Mouse (Mus musculus) testis, adult 2 months (tissue): ENCODE results near the gene Agl.

ENCODE experiments used
- CTCF ChIP-seq: fragments of 200-500 bp; IDR thresholded peaks from 2 replicates; pipeline ENCODE4 v1.5.1; 2012; ENCODE audit warnings: low read depth, mild to moderate bottlenecking, inconsistent platforms, low read length, moderate library complexity; ENCODE audit not compliant: control insufficient read depth, insufficient read depth, insufficient replicate concordance
- POLR2A ChIP-seq: fragments of 200-500 bp; IDR thresholded peaks from 2 replicates; pipeline ENCODE4 v1.6.1; 2012; ENCODE audit warnings: low read depth, mild to moderate bottlenecking, inconsistent platforms, low read length, moderate library complexity; ENCODE audit not compliant: control insufficient read depth

DNA sequence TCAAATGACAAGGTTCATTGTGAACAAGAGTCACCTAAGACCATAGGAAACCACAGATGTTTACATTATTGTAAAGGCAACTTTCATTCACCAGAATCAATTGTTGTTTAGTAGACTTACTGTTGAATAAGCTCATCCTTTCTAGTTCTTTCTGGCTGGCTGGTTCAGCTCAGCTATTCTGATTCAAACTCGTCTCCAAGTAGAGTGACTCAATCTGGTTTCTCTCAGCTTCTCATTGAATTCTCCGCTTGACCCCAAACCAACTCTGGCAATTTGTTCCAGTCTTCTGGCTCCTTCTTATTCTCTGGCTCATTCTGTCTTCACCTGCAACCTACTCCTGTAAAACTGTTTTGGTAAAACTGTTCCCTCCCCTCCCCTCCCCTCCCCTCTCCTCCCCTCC, 33.3 kb upstream of the Agl start:
- TF ChIP-seq CTCF (no peak), POLR2A (no peak)
